Mouse (Mus musculus) gastrocnemius, postnatal 14 days (tissue): Measurements from ENCODE around the gene Hrh1. TPM values are rescaled to one million over a fixed set of nuclear protein-coding genes. Genes with fewer than 3 reads are reported as not detected.

Experiments
- DNase-seq: peaks from one replicate; pipeline ENCODE4 v3.0.0; 2021; ENCODE audit warnings: mixed read lengths
- intact Hi-C: fragments of 180-260 bp; cut with DNase I; formaldehyde crosslinking; loops from one replicate; pipeline ENCODE4 v1.15.1; 2025; ENCODE audit warnings: low total_unique reads
- total RNA-seq, 2 experiments: library from RNA; stranded (reverse); gene quantifications; 2 replicates each; pipeline ENCODE4 v1.2.3; 2021

The Hrh1 gene
- total RNA-seq, 2 experiments from 2014 or later, result 0.24 to 0.39 TPM

GRCm38 (mm10) chr6:114404128-114404527 is 6.4 kb downstream of the Hrh1 start:
- peak; percentile 27 for DNase-seq
- intact Hi-C loops, result no loop called here

GRCm38 (mm10) chr6:114404774-114405468 is 7.2 kb downstream of the Hrh1 start:
- no peak for DNase-seq
- intact Hi-C loops, result no loop called here

GRCm38 (mm10) chr6:114406634-114407033 is 8.9 kb downstream of the Hrh1 start:
- intact Hi-C loops, result no loop called here
- DNase-seq, result no peak

GRCm38 (mm10) chr6:114407049-114407448 is 9.3 kb downstream of the Hrh1 start:
- intact Hi-C loops, result no loop called here

GRCm38 (mm10) chr6:114408278-114408677 is 10.5 kb downstream of the Hrh1 start:
- intact Hi-C loops, result no loop called here
- DNase-seq, result no peak

More at GRCm38 (mm10) chr6:114407049-114407448, 9.3 kb downstream of the Hrh1 start:
- DNase-seq, result no peak

GRCm38 (mm10) chr6:114411913-114412312 is 14.2 kb downstream of the Hrh1 start:
- no peak for DNase-seq
- intact Hi-C loops, result no loop called here

GRCm38 (mm10) chr6:114414510-114414909 is 16.8 kb downstream of the Hrh1 start:
- intact Hi-C loops, result no loop called here
- no peak for DNase-seq

GRCm38 (mm10) chr6:114418037-114418436 is 20.3 kb downstream of the Hrh1 start:
- intact Hi-C loops, result no loop called here
- DNase-seq, result no peak

- intact Hi-C loops, result no loop called here
- DNase-seq, result no peak
Measured at GRCm38 (mm10) chr6:114421061-114421460, 23.3 kb downstream of the Hrh1 start.

GRCm38 (mm10) chr6:114423051-114423676 is 25.4 kb downstream of the Hrh1 start:
- no peak for DNase-seq
- intact Hi-C loops, result no loop called here

- no peak for DNase-seq
- intact Hi-C loops, result no loop called here
Measured at GRCm38 (mm10) chr6:114425343-114425742, 27.6 kb downstream of the Hrh1 start.

- DNase-seq, result no peak
- intact Hi-C loops, result no loop called here
Measured at GRCm38 (mm10) chr6:114427641-114428040, 29.9 kb downstream of the Hrh1 start.

GRCm38 (mm10) chr6:114428831-114429230 is 31.1 kb downstream of the Hrh1 start:
- intact Hi-C loops, result no loop called here
- no peak for DNase-seq

GRCm38 (mm10) chr6:114432591-114432990 is 34.9 kb downstream of the Hrh1 start:
- intact Hi-C loops, result no loop called here
- DNase-seq, result no peak

GRCm38 (mm10) chr6:114434524-114434923 is 36.8 kb downstream of the Hrh1 start:
- intact Hi-C loops, result no loop called here
- no peak for DNase-seq

GRCm38 (mm10) chr6:114440302-114440701 is 42.6 kb downstream of the Hrh1 start:
- DNase-seq, result no peak
- intact Hi-C loops, result no loop called here

- intact Hi-C loops, result no loop called here
- no peak for DNase-seq
Measured at GRCm38 (mm10) chr6:114440788-114441453, 43.2 kb downstream of the Hrh1 start.

GRCm38 (mm10) chr6:114444247-114444844 is 46.6 kb downstream of the Hrh1 start:
- intact Hi-C loops, result no loop called here
- DNase-seq, result no peak

GRCm38 (mm10) chr6:114444976-114445375 is 47.2 kb downstream of the Hrh1 start:
- DNase-seq, result no peak
- intact Hi-C loops, result no loop called here

- intact Hi-C loops, result no loop called here
- DNase-seq, result no peak
Measured at GRCm38 (mm10) chr6:114448888-114449287, 51.2 kb downstream of the Hrh1 start.
